Mouse (Mus musculus): ENCODE results near the gene Agmat.

DNA sequence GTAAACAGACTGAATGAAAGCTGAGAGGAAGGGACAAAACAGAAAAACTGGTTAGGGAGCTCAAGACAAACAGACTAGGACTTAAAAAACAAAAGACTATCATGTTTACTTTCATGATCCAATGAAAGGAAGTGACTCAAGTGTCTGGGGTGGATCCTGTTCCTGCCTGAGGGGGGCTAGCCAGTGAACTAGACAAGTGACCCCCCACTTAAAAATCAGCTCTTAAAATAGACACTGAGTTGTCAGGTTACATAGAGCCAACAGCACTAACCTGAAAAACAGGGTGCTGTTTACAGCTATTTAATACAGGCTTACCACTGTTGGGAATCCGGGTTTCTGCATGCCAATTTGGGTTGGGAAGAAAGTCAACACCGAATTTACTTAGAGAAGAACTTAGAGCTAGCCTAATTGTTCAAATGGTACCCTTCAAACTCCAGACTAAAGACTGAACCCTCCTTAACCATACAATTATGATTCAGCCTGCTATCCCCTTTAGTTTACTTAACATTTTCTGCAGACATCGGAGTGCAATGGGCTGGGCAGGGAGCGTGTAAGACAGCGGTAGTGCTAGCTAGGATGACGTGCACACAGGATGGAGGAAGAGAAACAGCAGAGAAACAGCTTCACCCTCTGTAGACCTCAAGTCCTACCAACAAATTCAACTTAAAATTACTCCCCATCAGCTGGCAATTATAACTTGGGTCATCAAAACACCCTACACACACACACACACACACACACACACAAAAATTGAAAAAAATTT, 25.5 kb upstream of the Agmat start:
- TF ChIP-seq CTCF (IDR thresholded peaks at IDR 0.05; ENCODE audit: insufficient read depth, low read length), result no peak
- peak; percentile 17; the same call in 1 of the 2 replicates for TF ChIP-seq POLR2A (IDR thresholded peaks at IDR 0.05; ENCODE audit: borderline replicate concordance, extremely low read depth, low read depth, low read length)
